Mouse (Mus musculus) lung, embryonic 15.5 days (tissue): ENCODE data around the gene Slc25a14. TPM values are rescaled to one million over a fixed set of nuclear protein-coding genes. Genes with fewer than 3 reads are reported as not detected.

Source experiments
- ATAC-seq: fragments of 200-750 bp; cut with Nextera tagmentation; 2 replicates; pipeline ENCODE4 v1.8.0; 2017; ENCODE audit warnings: moderate number of reproducible peaks, borderline replicate concordance; ENCODE audit not compliant: low FRiP score, low TSS enrichment; ENCODE audit errors: extremely low read depth
- H3K27ac ChIP-seq: fragments of 300-500 bp; sonication (generic); 2 replicates; pipeline ENCODE4 v1.5.1; 2015; ENCODE audit warnings: moderate library complexity, mild to moderate bottlenecking, inconsistent platforms
- H3K27me3 ChIP-seq: fragments of 300-500 bp; sonication (generic); 2 replicates; pipeline ENCODE4 v1.6.1; 2015; ENCODE audit warnings: inconsistent platforms
- H3K36me3 ChIP-seq: fragments of 300-500 bp; sonication (generic); 2 replicates; pipeline ENCODE4 v1.6.1; 2015; ENCODE audit warnings: inconsistent platforms
- H3K4me1 ChIP-seq: fragments of 300-500 bp; sonication (generic); 2 replicates; pipeline ENCODE4 v1.6.1; 2015; ENCODE audit warnings: inconsistent platforms
- H3K4me2 ChIP-seq: fragments of 300-500 bp; sonication (generic); 2 replicates; pipeline ENCODE4 v1.6.1; 2015; ENCODE audit warnings: inconsistent platforms, mild to moderate bottlenecking, moderate library complexity
- H3K4me3 ChIP-seq: fragments of 300-500 bp; sonication (generic); 2 replicates; pipeline ENCODE4 v1.5.1; 2015; ENCODE audit warnings: mild to moderate bottlenecking, inconsistent platforms
- H3K9ac ChIP-seq: fragments of 300-500 bp; sonication (generic); 2 replicates; pipeline ENCODE4 v1.6.1; 2015; ENCODE audit warnings: inconsistent platforms
- H3K9me3 ChIP-seq: fragments of 300-500 bp; sonication (generic); 2 replicates; pipeline ENCODE4 v1.6.1; 2016; ENCODE audit warnings: inconsistent platforms
- WGBS: fragments of 180-500 bp; shearing (Covaris S2); methylation state at CpG from one replicate; pipeline ENCODE4 v1.1.7; 2015; 5-methylcytosine and 5-hydroxymethylcytosine counted together
- microRNA-seq: library from miRNA; unstranded; fragments of <30 nt; microRNA quantifications from one replicate; pipeline ENCODE4, GENCODE M21; 2016
- polyA plus RNA-seq: library from polyadenylated mRNA; unstranded; fragments of >200 nt; fragmentation: Nextera tagmentation; extraction: Ambion mirVana; gene quantifications from 2 replicates; pipeline ENCODE4 v1.2.1, GENCODE M21; 2015

Gene Slc25a14
- polyA plus RNA-seq, 1 experiment from 2014 or later, result 15.4 TPM

GRCm38 (mm10) chrX:48669588-48669987 lies 46.4 kb downstream of the Slc25a14 start:
- no peaks in the 10 kb centered on the region for H3K27me3 ChIP-seq
- 58% methylated on average over 3 of the region's 3 CpGs for WGBS
- H3K4me1 ChIP-seq, result no peaks in the 10 kb centered on the region
- H3K4me3 ChIP-seq, result no peak overlapping the region
- no peak overlapping the region for H3K9ac ChIP-seq
- no peak overlapping the region for H3K27ac ChIP-seq
- H3K9me3 ChIP-seq, result no peaks in the 10 kb centered on the region
- no peak for ATAC-seq
- H3K4me2 ChIP-seq, result no peak overlapping the region
- no peaks in the 10 kb centered on the region for H3K36me3 ChIP-seq

GRCm38 (mm10) chrX:48671714-48672113 lies 48.5 kb downstream of the Slc25a14 start:
- H3K27me3 ChIP-seq, result no peaks in the 10 kb centered on the region
- H3K27ac ChIP-seq, result no peak overlapping the region
- 45% methylated on average over 3 of the region's 3 CpGs for WGBS
- no peaks in the 10 kb centered on the region for H3K9me3 ChIP-seq
- ATAC-seq, result no peak
- no peaks in the 10 kb centered on the region for H3K36me3 ChIP-seq
- no peak overlapping the region for H3K4me3 ChIP-seq
- no peaks in the 10 kb centered on the region for H3K4me1 ChIP-seq
- H3K9ac ChIP-seq, result no peak overlapping the region
- H3K4me2 ChIP-seq, result no peak overlapping the region

GRCm38 (mm10) chrX:48674171-48674570 lies 51.0 kb downstream of the Slc25a14 start, which contains the start of gene Gpr119:
Gpr119 (minus strand) TSS chrX:48674478.
- Histone ChIP-seq H3K4me3 (no peak within 1 kb of the TSS), H3K4me2 (no peak within 1 kb of the TSS), H3K9ac (no peak within 1 kb of the TSS), H3K36me3 (no peaks in the 10 kb centered on the region), H3K9me3 (no peaks in the 10 kb centered on the region), H3K27me3 (no peaks in the 10 kb centered on the region), H3K27ac (no peak within 1 kb of the TSS), H3K4me1 (no peaks in the 10 kb centered on the region)
- ATAC-seq, result no peak
- WGBS, result 44% methylated on average over 4 of the region's 4 CpGs

GRCm38 (mm10) chrX:48683451-48683850 lies 60.2 kb downstream of the Slc25a14 start:
- no peak overlapping the region for H3K4me3 ChIP-seq
- no peak overlapping the region for H3K27ac ChIP-seq
- H3K36me3 ChIP-seq, result no peaks in the 10 kb centered on the region
- H3K4me2 ChIP-seq, result no peak overlapping the region
- no peaks in the 10 kb centered on the region for H3K9me3 ChIP-seq
- no peaks in the 10 kb centered on the region for H3K4me1 ChIP-seq
- no peak overlapping the region for H3K9ac ChIP-seq
- ATAC-seq, result no peak
- no peaks in the 10 kb centered on the region for H3K27me3 ChIP-seq
- 20% methylated on average over 3 of the region's 3 CpGs for WGBS

- no peaks in the 10 kb centered on the region for H3K36me3 ChIP-seq
- H3K4me3 ChIP-seq, result no peak overlapping the region
- H3K27me3 ChIP-seq, result no peaks in the 10 kb centered on the region
- H3K9ac ChIP-seq, result no peak overlapping the region
- no peak for ATAC-seq
- no peaks in the 10 kb centered on the region for H3K4me1 ChIP-seq
- no peak overlapping the region for H3K27ac ChIP-seq
- no peaks in the 10 kb centered on the region for H3K9me3 ChIP-seq
- no peak overlapping the region for H3K4me2 ChIP-seq
- 55% methylated on average over 5 of the region's 5 CpGs for WGBS
Observed at GRCm38 (mm10) chrX:48683857-48684256, 60.6 kb downstream of the Slc25a14 start.

GRCm38 (mm10) chrX:48694460-48694859 lies 71.2 kb downstream of the Slc25a14 start:
- 19% methylated on average over 6 of the region's 6 CpGs for WGBS
- H3K4me3 ChIP-seq, result peak overlapping the region; percentile 61
- peak; percentile 68; the same call in 1 of the 2 replicates for ATAC-seq

GRCm38 (mm10) chrX:48694864-48695371 lies 71.7 kb downstream of the Slc25a14 start, which contains the start of gene Rbmx2:
Rbmx2 (plus strand) TSS chrX:48695004.
- H3K27ac ChIP-seq, result no peak within 1 kb of the TSS
- peak within 1 kb of the TSS; percentile 53 for H3K9ac ChIP-seq
- 10% methylated on average over 41 of the region's 42 CpGs for WGBS
- H3K27me3 ChIP-seq, result no peaks in the 10 kb centered on the region
- H3K36me3 ChIP-seq, result no peaks in the 10 kb centered on the region
- no peaks in the 10 kb centered on the region for H3K9me3 ChIP-seq
- H3K4me3 ChIP-seq, result peak within 1 kb of the TSS; percentile 61
- peak; percentile 96 for ATAC-seq
- no peaks in the 10 kb centered on the region for H3K4me1 ChIP-seq
- H3K4me2 ChIP-seq, result peak within 1 kb of the TSS; percentile 56

More at GRCm38 (mm10) chrX:48694460-48694859, 71.2 kb downstream of the Slc25a14 start:
- Histone ChIP-seq H3K9me3 (no peaks in the 10 kb centered on the region), H3K36me3 (no peaks in the 10 kb centered on the region), H3K27me3 (no peaks in the 10 kb centered on the region), H3K27ac (no peak overlapping the region), H3K4me1 (no peaks in the 10 kb centered on the region), H3K4me2 (peak overlapping the region; percentile 56), H3K9ac (no peak overlapping the region)

- H3K27me3 ChIP-seq, result no peaks in the 10 kb centered on the region
- ATAC-seq, result no peak
- H3K4me1 ChIP-seq, result no peaks in the 10 kb centered on the region
- H3K9ac ChIP-seq, result no peak overlapping the region
- no peak overlapping the region for H3K4me3 ChIP-seq
- no peaks in the 10 kb centered on the region for H3K9me3 ChIP-seq
- H3K27ac ChIP-seq, result no peak overlapping the region
- no peaks in the 10 kb centered on the region for H3K36me3 ChIP-seq
- no peak overlapping the region for H3K4me2 ChIP-seq
- 89% methylated on average over 10 of the region's 10 CpGs for whole genome bisulfite sequencing
Observed at GRCm38 (mm10) chrX:48709701-48710100, 86.5 kb downstream of the Slc25a14 start.

Small RNAs within 50 kb of the gene (microRNA-seq; reads per million reads assigned to microRNA genes)
- not detected for gene Gm27828

Other genes starting within 250 kb of the Slc25a14 start
- 5.0 and 6.3 TPM in 2 replicates for gene Elf4, start 160.3 kb upstream of the Slc25a14 start, polyA plus RNA-seq
- gene Aifm1, start 109.8 kb upstream of the Slc25a14 start, polyA plus RNA-seq, result 64.5 and 66.2 TPM in 2 replicates
- 1.2 and 2.2 TPM in 2 replicates for gene Rab33a, start 104.1 kb upstream of the Slc25a14 start, polyA plus RNA-seq
- 9.9 and 10.3 TPM in 2 replicates for gene Zfp280c, start 28.9 kb upstream of the Slc25a14 start, polyA plus RNA-seq
- not detected in 2 replicates for gene Gpr119, start 51.1 kb downstream of the Slc25a14 start, polyA plus RNA-seq
- gene Rbmx2, start 71.6 kb downstream of the Slc25a14 start, polyA plus RNA-seq, result 20.7 and 22.4 TPM in 2 replicates